Mouse (Mus musculus) T-cell, adult 2 months (primary cell): ENCODE measurements around the gene Scgb1a1.
"Not testable (repeated sequence)": the region's sequence is repeated elsewhere in the genome, so short reads cannot be mapped to it uniquely, and the experiment has no call there.

Experiments used
- DNase-seq: peaks from one replicate; pipeline ENCODE4 v3.0.0; 2022; ENCODE audit warnings: low spot score

Gene Scgb1a1

GRCm38 (mm10) chr19:9087821-9088220 is at the start of gene Scgb1a1:
Gene Scgb1a1 (minus strand): TSS chr19:9087958.
- DNase-seq = no peak

- DNase-seq = no peak
These were observed 49.4 kb upstream of the Scgb1a1 start for GRCm38 (mm10) chr19:9137159-9137558.

- DNase-seq = peak; percentile 92
These were observed 48.0 kb upstream of the Scgb1a1 start, which contains the start of gene Asrgl1 for GRCm38 (mm10) chr19:9135512-9136331. Gene Asrgl1 (minus strand): TSS chr19:9135636.

- DNase-seq = peak; percentile 43
These were observed 47.2 kb upstream of the Scgb1a1 start for GRCm38 (mm10) chr19:9134746-9135511.

- no peak for DNase-seq
These were observed 42.2 kb upstream of the Scgb1a1 start for GRCm38 (mm10) chr19:9129996-9130395.

- DNase-seq = no peak
These were observed 40.9 kb upstream of the Scgb1a1 start for GRCm38 (mm10) chr19:9128499-9129194.

GRCm38 (mm10) chr19:9123986-9124385 is 36.2 kb upstream of the Scgb1a1 start:
- not testable (repeated sequence) for DNase-seq

GRCm38 (mm10) chr19:9122390-9122789 is 34.6 kb upstream of the Scgb1a1 start:
- DNase-seq = no peak

GRCm38 (mm10) chr19:9119655-9120425 is 32.1 kb upstream of the Scgb1a1 start:
- no peak for DNase-seq

GRCm38 (mm10) chr19:9117275-9117674 is 29.5 kb upstream of the Scgb1a1 start:
- DNase-seq = no peak

- no peak for DNase-seq
These were observed 28.5 kb upstream of the Scgb1a1 start for GRCm38 (mm10) chr19:9116268-9116667.

GRCm38 (mm10) chr19:9112043-9112442 is 24.3 kb upstream of the Scgb1a1 start:
- no peak for DNase-seq

- peak; percentile 67 for DNase-seq
These were observed 22.6 kb upstream of the Scgb1a1 start for GRCm38 (mm10) chr19:9110182-9110869.

GRCm38 (mm10) chr19:9108536-9108935 is 20.8 kb upstream of the Scgb1a1 start:
- DNase-seq = no peak

- DNase-seq = no peak
These were observed 19.6 kb upstream of the Scgb1a1 start for GRCm38 (mm10) chr19:9107379-9107755.

- DNase-seq = no peak
These were observed 19.1 kb upstream of the Scgb1a1 start for GRCm38 (mm10) chr19:9106751-9107378.

GRCm38 (mm10) chr19:9106096-9106495 is 18.3 kb upstream of the Scgb1a1 start:
- DNase-seq = no peak

GRCm38 (mm10) chr19:9105101-9105685 is 17.4 kb upstream of the Scgb1a1 start:
- no peak for DNase-seq

GRCm38 (mm10) chr19:9103986-9104385 is 16.2 kb upstream of the Scgb1a1 start:
- DNase-seq = no peak

- no peak for DNase-seq
These were observed 13.3 kb upstream of the Scgb1a1 start for GRCm38 (mm10) chr19:9101062-9101457.
